Mouse (Mus musculus) ovary, adult 18-20 months (tissue): ENCODE results near the gene Cldn6.

Experiments used
- DNase-seq: peaks from one replicate; pipeline ENCODE4 v3.0.0; 2022; ENCODE audit warnings: low spot score, mixed read lengths

Gene Cldn6

DNA sequence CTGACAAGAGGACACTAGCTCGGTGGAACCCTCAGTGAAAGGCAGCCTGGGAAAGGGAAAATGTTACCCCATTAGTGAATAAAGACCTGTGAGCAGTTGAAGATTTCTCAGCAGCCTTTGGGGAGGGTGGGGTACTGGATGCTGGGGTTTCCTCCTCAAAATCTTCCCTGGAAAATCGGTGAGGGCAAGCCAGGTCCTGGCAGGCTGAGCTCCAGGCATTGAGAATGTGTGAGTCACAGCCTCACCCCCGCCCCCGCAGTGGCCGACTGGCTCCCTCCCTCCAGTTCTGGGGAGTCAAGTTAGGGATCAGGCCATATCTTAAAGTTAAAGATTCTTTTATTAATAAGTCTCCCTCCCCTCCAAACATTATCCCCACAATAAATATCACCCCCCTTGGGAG is 3.9 kb upstream of the Cldn6 start:
- DNase-seq, result peak; percentile 55

DNA sequence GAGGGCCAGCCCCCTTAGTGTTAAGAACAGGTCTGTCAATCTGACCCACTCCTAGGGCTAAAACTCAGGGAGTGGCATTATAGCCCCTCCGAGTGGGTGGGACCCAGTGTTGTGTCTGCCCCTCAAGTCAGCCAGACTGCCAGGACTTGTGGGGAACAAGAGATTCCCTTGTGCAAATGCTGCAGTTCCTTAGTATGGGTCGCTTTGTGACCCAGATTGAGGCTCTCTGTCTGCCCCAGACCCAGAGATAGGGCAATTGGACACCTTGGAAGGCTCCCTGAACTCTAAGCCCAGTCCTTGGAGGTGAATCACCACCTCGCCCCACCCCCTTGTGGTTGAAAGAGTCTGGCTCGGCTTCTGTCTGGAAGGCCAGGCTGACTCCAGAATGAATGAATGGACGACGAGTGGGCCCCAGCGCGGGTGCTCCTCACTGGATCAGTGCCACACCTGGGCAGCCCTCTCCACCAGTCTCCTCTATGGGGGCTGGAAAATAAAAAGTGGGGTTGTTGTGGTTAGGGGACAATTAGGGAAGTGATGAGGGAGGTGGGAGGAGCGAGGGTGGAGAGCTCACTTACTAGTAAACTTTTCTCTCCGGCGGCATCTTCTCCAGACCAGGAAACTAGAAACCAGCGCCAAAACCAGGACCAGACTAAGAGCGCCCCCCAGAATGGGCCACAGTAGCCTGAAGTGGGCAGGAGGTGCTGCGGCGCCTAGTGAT is 3.3 kb upstream of the Cldn6 start:
- peak; percentile 58 for DNase-seq

DNA sequence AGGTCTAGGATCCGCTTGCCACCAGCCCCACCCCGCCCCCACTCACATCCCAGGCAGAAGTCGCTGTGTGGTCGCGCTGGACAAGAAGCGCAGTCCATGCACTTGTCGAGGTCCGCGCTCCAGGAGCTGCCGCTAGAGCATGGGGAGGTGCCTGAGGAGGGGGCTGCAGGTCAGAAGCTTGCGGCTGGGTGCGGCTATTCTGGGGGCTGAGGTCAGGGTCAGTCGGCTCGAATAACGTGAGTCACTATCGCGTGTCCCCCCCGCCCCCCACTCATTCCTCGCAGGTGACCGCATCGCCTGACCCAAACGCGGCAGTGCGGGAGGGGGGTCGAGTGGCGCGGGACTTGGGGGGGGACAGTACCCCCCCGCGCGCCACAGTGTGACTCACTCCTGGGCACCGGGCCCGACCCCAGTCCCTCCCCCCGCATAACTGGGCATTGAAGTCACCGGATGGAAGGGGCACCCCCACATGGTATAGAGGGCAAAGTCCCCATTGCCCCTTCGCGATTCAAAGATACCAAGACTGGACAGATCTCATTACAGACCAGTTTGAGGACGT is 2.5 kb upstream of the Cldn6 start:
- no peak for DNase-seq

DNA sequence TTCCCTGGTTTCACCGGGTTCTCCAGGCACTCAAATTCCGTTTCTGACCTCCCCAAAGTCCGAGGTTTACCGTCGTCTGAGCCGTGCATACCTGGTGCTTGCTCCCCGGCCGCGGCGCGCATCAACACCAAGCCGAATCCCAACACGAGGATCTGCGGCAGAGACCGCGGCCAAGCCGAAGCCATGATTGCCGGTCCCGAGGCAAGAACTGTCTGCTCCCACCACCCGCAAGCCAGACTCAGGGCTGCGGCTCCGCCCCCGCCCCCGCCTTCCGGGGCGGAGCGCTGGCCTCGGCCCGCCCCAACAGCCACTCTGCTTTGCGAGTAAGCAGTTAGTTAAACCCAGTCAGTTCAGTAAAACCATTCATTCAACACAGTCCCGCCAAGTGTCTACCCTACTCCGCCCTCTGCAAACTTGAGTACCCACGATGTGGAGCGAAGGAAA is 1.8 kb upstream of the Cldn6 start, which contains the start of gene Tnfrsf12a:
Gene Tnfrsf12a, minus strand, starts transcription at position 233 of the 444 bp plus-strand sequence.
- peak; percentile 76 for DNase-seq

DNA sequence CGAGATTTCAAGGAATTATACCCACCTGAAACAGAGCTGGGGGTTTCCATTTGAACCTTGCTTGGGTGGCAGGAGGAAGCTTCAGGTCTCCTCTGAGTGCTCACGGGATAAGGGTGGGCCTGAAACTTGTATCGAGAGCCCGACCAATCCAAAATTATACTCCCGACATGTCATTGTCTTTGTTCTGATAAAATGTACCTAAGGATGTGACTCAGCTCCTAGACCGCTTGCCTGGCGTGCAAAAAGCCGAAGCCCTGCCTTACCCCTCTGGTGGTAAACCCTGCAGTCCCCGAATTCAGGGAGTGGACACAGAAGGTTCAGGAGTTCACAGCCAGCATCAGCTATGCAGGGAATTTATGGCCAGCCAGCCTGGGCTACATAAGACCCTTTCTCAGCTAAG is 1.3 kb downstream of the Cldn6 start:
- DNase-seq, result no peak

DNA sequence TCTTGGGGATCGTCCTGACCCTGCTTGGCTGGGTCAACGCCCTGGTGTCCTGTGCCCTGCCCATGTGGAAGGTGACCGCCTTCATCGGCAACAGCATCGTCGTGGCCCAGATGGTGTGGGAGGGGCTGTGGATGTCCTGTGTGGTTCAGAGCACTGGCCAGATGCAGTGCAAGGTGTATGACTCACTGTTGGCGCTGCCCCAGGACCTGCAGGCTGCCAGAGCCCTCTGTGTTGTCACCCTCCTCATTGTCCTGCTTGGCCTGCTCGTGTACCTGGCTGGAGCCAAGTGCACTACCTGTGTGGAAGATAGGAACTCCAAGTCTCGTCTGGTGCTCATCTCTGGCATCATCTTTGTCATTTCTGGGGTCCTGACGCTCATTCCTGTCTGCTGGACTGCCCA is 2.0 kb downstream of the Cldn6 start:
- DNase-seq, result no peak

DNA sequence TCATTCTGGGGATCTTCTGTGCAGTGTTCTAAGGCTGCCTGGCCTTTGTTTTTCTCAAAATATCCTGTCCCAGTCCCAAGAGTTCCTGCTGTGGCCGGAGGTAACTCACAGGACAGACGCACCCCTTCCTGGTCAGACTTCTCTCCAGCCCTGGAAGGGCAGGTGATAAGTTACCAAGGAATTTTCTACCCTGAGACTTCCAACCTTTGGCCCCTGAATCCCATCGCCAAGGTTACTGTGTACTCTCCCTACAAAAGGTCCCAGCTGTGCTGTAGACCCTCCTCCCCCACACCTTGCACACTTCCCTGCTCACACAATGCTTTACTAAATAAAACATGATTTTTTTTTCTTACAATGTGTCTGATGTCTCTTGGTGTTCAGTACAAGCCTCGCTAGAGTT is 3.0 kb downstream of the Cldn6 start:
- DNase-seq, result no peak

DNA sequence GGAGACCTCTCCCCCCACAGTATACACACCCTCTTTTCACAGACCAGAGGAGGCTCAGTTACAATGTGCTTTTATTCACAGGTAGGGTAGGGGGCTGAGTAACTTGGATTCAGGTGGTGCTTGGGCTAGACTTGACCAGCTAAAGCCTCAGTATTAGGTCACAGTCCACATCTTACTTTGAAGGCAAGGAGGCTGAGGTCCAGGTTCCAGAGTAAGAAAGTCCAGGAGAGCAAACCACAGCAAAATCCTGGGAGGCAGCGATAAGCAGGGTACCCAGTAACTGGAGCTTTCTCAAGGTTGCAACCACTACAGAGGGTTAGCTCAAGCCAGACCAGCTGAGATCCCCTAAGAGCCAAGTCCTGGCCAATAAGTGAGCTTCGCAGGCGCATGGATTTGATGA is 3.5 kb downstream of the Cldn6 start:
- DNase-seq, result no peak

DNA sequence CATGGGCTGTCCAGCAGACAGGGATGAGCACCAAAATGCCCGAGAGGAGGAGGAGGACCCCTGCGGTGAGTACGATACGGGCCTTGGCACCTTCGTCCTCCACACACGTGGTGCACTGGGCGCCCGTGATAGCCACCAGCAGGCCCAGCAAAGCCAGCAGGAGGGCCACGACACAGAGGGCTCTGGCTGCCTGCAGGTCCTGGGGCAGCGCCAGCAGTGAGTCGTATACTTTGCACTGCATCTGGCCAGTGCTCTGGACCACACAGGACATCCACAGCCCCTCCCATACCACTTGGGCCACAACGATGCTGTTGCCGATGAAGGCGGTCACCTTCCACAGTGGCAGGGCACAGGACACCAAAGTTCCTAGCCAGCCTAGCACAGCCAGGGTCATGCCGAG is 4.2 kb downstream of the Cldn6 start:
- no peak for DNase-seq

DNA sequence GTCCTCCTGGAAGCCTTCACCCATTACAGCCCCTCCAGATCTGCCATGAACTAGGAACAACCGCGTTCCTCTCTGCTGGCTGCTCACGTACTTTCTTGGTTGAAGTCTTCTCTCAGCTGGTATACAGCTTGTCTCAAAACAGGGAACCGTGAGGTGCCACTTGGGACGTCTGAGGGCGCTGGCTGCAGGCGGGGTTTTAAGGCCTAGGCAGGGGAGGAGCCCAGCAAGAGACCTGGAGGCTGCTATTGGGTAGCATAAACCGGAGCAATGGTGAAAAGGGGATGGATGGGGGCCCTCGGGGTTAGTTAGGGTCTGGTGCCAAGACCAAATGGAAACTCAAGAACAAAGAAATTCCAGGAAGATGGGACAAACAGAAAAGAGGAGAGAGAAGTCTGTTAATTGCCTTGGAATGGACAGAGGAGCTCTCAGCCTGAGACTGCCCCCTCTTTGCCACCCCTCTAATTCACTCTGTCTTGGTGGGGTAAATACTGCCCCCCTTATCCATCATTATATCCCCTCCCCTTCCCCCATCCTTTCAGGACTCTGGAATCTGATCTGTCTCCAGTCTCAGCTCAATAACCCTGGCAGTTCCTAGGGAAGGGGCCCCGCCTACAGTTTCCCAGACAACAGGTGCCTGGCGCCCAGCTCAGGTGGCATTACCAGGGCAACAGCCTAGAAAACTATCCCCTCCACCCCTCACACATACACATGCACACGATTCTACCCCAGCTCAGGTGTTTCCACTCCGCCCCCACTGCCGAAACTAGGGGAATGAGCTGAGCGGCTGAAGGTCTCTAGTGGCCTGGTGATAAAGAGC is 5.0 kb downstream of the Cldn6 start, which contains the start of gene Cldn9:
Gene Cldn9, minus strand, starts transcription at position 171 of the 817 bp plus-strand sequence.
- DNase-seq, result no peak

DNA sequence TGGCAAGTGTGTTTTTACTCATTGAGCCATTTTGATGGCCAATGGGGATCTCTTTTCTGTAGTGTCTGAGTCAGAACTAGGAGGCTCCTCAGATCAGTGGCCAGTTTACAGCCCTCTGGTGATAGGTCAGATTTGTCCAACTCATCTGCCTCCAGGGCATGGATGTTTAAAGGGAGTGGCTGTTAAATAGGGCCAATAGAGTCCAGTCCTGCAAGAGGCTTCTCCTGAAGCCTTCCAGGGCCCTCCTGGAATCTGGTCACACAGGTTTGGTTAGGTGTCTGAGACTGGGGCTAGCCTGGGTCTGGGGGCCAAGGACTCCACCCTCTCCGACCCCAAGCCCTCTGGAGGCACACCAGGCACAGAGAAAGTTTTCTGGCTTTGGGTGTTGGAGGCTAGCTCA is 15.4 kb downstream of the Cldn6 start:
- DNase-seq, result no peak

DNA sequence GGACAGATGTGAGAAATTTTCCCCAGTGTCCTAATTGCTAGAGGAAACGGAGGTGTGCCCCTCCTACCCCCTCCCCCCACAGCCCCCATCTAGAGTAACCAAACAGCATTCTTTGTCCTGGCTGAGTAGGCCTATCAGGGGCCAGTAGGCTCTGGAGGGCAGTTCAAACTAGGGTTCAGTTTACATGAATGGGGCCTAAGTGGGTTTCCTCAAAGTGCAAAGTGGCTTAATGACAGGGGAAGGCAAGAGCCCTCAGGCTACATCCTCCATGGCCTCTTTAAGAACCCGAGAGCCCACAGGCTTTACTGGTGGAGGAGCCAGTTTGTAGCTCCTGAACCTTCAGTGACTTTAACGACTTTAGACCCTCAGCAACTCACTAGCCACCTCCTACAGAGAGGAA is 16.8 kb downstream of the Cldn6 start:
- no peak for DNase-seq

DNA sequence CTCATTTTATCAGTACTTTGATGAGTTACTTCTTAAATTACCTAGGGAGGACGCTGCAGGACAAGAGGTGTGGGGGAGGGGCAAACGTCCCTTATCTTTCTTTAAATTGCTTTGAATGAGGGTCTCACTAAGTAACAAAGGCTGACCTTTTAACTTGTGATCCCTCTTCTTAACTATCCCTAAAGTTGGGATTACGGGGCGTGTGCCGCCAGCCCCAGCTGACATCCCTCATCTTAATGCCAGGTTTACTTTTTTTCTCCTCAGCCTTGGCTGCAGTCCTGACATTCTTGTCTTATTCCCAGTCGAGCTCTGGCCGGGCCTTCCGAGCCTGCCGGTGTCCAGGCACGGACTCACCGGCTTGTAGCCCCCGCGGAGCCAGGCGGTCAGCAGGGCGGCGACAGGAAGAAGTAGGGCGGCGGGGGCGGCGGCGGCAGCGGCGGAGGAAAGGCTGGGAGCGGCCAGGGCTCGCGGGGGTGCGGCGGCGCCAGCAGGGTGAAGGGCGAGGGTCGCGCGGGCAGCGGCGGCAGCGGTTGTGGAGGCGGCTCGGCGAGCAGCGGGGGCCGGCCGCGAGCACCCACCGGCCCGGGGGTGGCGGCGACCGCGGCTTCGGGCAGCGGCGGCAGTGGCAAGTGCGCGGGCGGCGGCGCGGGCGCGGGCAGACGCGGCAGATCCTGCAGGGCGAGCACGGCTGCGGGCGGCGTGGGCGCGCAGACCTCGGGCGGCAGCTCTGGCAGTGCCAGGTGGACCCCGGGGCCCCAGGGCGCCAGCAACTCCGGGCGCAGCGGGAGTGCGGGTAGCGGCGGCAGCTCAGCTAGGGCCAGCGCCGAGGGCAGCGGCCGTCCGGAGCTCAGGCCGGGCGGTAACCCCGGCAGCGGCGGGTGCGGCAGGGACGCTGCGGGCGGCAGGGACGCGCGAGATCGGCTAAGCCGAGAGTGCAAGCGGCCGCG is 20.4 kb downstream of the Cldn6 start:
- no peak for DNase-seq

DNA sequence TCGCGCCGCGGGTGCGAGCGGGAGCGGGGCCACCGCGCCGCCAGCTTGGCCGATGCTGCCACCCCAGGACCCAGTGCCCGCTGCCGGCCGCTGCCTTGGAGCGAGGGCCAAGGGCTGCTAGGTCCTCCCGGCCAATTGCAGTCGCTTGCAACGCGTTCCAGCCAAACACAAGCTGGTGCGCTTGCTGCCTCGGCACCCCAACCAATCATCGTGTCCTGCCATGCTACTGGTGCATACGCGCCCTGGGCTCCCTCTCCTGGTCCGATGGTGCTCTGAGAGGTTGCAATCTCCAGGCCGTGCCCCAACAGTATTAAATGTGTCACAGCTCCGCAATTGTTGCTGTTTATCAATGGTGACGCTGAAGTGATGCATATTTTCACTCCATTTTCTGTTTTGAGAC is 21.0 kb downstream of the Cldn6 start:
- peak; percentile 86 for DNase-seq

DNA sequence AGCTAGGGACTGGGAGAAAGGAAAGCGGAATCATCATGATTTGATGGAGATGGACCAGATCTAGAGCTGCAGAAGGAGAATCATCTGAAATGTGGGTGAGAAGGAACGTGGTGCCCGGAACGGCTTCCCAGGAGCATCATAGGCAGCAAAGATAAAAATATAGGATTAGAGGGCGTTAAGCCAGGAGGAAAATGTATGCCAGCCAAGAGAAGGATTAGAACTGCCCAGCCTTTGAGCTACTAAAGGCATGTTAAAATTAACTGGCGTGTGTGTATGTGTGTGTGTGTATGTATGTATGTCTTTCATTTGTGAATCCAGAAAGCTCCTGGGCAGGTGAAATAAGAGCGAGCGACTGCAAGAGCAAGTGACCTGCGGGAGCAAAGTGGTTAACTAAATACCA is 24.3 kb downstream of the Cldn6 start:
- no peak for DNase-seq

DNA sequence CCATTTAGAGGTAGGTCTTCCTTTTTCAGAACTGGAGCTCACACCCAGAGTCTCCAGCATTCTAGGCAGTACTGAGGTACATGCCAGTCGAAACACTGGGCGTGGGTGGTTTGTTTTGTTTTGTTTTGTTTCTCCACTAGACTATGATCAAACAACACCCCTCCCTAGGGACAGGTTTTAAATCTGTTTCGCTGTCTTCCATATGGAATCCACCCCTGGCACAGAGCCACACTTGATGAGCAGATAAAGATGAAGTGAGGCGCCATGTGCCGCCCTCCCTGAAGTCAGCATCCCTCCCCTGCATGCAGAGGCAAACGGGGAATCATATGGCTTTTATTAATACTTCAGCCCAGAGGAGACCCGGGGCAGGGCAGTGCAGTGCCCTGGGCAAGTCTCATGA is 25.7 kb downstream of the Cldn6 start:
- no peak for DNase-seq

DNA sequence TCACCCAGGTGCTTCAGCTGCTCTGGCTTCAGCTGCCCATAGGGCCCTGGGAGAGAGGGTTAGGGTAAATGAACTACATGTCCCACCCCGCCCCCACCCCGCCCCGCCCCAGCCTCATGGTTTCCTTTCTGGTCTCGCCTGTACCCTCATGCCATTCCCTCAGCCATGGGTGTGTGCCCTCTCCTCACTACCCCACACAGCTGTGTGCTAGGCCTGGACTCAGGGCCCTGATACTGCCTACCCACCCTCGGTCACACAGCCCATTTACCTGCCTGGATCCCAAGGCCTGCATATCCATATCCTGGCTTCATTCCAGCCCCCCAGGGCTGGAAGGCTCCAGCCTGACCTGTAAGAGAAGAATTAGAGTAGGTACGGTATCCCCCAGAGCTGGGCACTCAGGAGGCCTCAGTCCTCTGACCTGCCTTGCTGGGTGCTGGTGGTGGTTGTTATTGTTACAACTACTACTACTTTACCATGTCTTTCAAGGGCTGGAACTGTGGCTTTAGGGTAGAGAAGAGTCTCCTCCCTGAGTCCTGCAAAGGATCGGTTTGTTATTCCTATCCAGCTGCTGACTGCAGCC is 26.6 kb downstream of the Cldn6 start:
- no peak for DNase-seq

DNA sequence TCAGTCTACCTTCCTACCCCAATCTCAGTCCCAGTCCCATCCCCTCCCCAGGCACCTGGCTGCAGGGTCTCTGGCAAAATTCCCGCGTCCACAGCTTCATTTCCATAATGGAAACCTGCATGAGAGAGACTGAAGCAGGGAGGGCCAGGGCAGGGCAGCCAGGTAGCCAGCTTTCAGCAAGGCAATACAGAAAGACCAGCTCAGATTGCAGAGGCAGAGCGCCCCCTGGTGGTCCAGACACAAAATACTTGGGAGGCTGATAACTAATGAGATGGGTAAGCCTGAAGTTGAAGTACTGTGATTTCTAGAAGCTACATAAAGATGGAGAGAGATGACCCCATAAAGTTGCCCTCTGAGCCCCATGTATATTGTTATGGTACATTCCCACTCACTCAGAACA is 27.2 kb downstream of the Cldn6 start:
- no peak for DNase-seq

DNA sequence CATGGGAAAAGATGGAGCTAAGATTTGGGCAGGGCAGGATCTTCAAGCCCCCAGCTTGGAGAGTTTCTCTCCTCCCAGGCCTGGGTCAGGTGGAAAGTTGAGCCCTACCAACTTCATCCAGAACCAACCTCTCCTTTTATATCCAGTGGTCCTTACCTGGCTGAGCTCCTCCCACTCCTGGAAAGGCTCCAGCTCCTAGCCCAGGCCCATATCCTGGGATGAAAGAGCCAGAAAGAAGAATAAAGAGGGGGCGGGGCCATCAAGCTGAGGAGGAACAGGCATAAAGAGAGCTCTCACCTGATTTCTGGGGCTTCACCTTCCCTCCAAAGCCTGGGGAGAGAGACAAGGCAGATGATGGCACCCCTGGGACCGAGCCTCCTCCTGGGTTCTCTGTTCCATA is 38.0 kb downstream of the Cldn6 start:
- no peak for DNase-seq

DNA sequence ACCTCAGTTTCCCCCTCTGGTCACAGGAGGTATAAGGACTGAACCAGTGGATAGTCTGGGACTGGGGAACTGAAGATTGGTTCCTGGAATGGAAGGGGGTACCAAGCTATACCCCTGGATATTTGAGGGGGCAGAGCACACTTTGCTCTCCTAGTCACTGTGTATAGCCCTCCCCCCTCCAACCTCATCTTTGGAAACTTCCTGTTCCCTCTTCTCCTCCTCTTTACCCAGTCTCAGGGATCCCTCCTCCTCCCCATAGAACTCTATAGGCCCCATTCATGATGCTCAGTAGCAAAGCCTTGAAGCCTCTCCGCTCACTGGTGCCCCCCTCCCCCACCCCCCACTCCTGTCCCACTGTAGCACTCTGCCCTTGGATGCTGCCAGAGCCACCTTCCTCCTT is 40.4 kb downstream of the Cldn6 start:
- DNase-seq, result no peak

DNA sequence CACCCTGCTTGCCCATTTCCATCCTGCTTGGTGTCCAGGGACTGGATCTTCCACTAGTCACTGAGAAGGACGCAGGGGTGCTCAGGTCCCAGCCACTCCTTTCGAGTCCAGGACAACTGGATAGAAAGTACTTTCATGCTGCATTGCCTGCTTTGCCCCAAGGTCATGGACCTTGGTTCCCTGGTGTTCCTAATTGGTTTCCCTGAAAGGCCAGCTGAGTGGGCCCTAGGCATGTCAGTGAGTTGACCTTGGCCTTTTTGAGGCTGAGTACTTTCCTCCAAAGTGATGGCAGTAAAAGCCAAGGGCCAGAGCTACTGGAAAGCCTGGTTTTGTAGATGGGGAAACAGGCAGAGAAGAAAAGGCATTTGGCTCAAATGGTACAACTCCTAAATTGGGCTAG is 42.8 kb downstream of the Cldn6 start:
- no peak for DNase-seq
